Mouse (Mus musculus) testis, adult 2 months (tissue): ENCODE measurements around the gene Vapa. TPM values are rescaled to one million over a fixed set of nuclear protein-coding genes. Genes with fewer than 3 reads are reported as not detected.

Experiments used
- H3K27ac ChIP-seq: fragments of 200-500 bp; 2 replicates; pipeline ENCODE4 v1.5.1; 2012; ENCODE audit warnings: low read depth, low read length; ENCODE audit not compliant: control insufficient read depth, insufficient read depth
- H3K27me3 ChIP-seq: fragments of 200-500 bp; 2 replicates; pipeline ENCODE4 v1.6.1; 2012; ENCODE audit warnings: mild to moderate bottlenecking, low read length, moderate library complexity; ENCODE audit not compliant: control insufficient read depth, insufficient read depth
- H3K36me3 ChIP-seq: fragments of 200-500 bp; 2 replicates; pipeline ENCODE4 v1.6.1; 2012; ENCODE audit warnings: mild to moderate bottlenecking, low read length; ENCODE audit not compliant: control insufficient read depth, insufficient read depth
- H3K4me1 ChIP-seq: fragments of 200-500 bp; 2 replicates; pipeline ENCODE4 v1.6.1; 2012; ENCODE audit warnings: low read length; ENCODE audit not compliant: control insufficient read depth, insufficient read depth
- H3K4me3 ChIP-seq: fragments of 200-500 bp; 2 replicates; pipeline ENCODE4 v1.5.1; 2012; ENCODE audit warnings: low read depth, mild to moderate bottlenecking, low read length, moderate library complexity, mixed read lengths; ENCODE audit not compliant: control insufficient read depth
- CTCF ChIP-seq: fragments of 200-500 bp; IDR thresholded peaks from 2 replicates; pipeline ENCODE4 v1.5.1; 2012; ENCODE audit warnings: low read depth, mild to moderate bottlenecking, inconsistent platforms, low read length, moderate library complexity; ENCODE audit not compliant: control insufficient read depth, insufficient read depth, insufficient replicate concordance
- POLR2A ChIP-seq: fragments of 200-500 bp; IDR thresholded peaks from 2 replicates; pipeline ENCODE4 v1.6.1; 2012; ENCODE audit warnings: low read depth, mild to moderate bottlenecking, inconsistent platforms, low read length, moderate library complexity; ENCODE audit not compliant: control insufficient read depth
- polyA plus RNA-seq: library from polyadenylated mRNA; depleted of rRNA; stranded (reverse); fragments of >200 nt; gene quantifications from 2 replicates; pipeline ENCODE4 v1.2.3, GENCODE M21; 2012

Vapa gene
- polyA plus RNA-seq, 1 experiment: 36.9 TPM

GRCm38 (mm10) chr17:65618431-65618830 lies 5.1 kb upstream of the Vapa start:
- no peak for TF ChIP-seq CTCF
- TF ChIP-seq POLR2A: no peak

GRCm38 (mm10) chr17:65615678-65616077 lies 2.3 kb upstream of the Vapa start:
- no peak for TF ChIP-seq CTCF
- TF ChIP-seq POLR2A: no peak

More at GRCm38 (mm10) chr17:65618431-65618830, 5.1 kb upstream of the Vapa start:
- Histone ChIP-seq H3K27me3 (no peaks in the 10 kb centered on the region), H3K36me3 (no peaks in the 10 kb centered on the region), H3K27ac (no peak overlapping the region), H3K4me1 (no peaks in the 10 kb centered on the region), H3K4me3 (no peak overlapping the region)

GRCm38 (mm10) chr17:65614431-65614830 lies 1.1 kb upstream of the Vapa start:
- H3K27ac ChIP-seq: peak overlapping the region; percentile 93
- no peaks in the 10 kb centered on the region for H3K36me3 ChIP-seq
- peaks cover 4% of the 10 kb centered on the region; the same call in 1 of the 2 replicates for H3K4me1 ChIP-seq
- TF ChIP-seq CTCF: no peak
- H3K4me3 ChIP-seq: peak overlapping the region; percentile 95; the same call in 1 of the 2 replicates
- H3K27me3 ChIP-seq: no peaks in the 10 kb centered on the region

More at GRCm38 (mm10) chr17:65615678-65616077, 2.3 kb upstream of the Vapa start:
- Histone ChIP-seq H3K36me3 (no peaks in the 10 kb centered on the region), H3K4me3 (no peak overlapping the region), H3K27ac (no peak overlapping the region), H3K27me3 (no peaks in the 10 kb centered on the region), H3K4me1 (peaks cover 2% of the 10 kb centered on the region; the same call in 1 of the 2 replicates)

DNA sequence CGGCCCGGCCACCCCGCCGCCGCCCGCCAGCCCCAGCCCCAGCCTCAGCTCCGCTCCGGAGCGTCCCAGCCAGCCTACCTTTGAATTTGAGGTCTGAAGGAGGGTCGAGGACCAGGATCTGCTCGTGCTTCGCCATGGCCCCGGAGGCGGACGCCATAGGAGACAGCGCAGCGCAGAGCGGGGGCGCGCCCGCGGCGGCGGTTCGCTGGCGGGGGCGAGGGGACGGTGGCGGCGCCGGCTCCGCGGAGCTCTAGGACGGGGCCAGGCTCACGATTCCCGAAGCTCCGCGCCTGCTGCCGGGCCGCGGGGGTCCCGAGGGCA lies 253 bp downstream of the Vapa start:
- Histone ChIP-seq H3K4me3 (peak overlapping the region; percentile 95), H3K27me3 (no peaks in the 10 kb centered on the region), H3K4me1 (peaks cover 8% of the 10 kb centered on the region; the same call in 1 of the 2 replicates), H3K36me3 (no peaks in the 10 kb centered on the region; the same call in 1 of the 2 replicates), H3K27ac (peak overlapping the region; percentile 93)
- TF ChIP-seq POLR2A (no peak), CTCF (no peak)

GRCm38 (mm10) chr17:65612391-65613141 lies 789 bp downstream of the Vapa start:
- Histone ChIP-seq H3K36me3 (no peaks in the 10 kb centered on the region; the same call in 1 of the 2 replicates), H3K4me3 (peak overlapping the region; percentile 95), H3K4me1 (peaks cover 11% of the 10 kb centered on the region; the same call in 1 of the 2 replicates), H3K27ac (peak overlapping the region; percentile 93), H3K27me3 (no peaks in the 10 kb centered on the region)
- TF ChIP-seq POLR2A (0 out of 2 replicates have a peak, but pooled peaks have one; percentile 14), CTCF (no peak)

- no peak overlapping the region for H3K27ac ChIP-seq
- H3K4me1 ChIP-seq: peaks cover 11% of the 10 kb centered on the region; the same call in 1 of the 2 replicates
- no peaks in the 10 kb centered on the region; the same call in 1 of the 2 replicates for H3K36me3 ChIP-seq
- no peaks in the 10 kb centered on the region for H3K27me3 ChIP-seq
- TF ChIP-seq POLR2A: no peak
- TF ChIP-seq CTCF: no peak
- peak overlapping the region; percentile 35; the same call in 1 of the 2 replicates for H3K4me3 ChIP-seq
Measured at GRCm38 (mm10) chr17:65611721-65612120, 1.6 kb downstream of the Vapa start.

DNA sequence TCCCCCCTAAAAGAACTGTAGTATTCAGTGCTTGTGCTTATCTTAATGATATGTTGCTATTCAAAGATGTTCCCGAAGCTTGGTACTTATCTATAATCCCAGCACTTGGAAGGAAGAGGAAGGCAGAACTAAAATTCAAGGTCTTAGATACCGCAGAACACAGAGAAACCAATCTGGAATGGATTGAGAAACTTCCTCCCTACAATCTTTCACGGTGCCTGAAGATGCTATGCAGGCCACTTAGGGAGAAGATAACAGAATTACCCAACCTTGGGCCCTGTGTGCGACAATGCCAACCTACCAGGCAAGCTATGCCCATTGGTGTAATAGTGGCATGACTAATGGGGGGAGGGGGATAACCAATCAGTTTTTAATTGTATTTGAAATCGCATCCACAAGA lies 4.6 kb downstream of the Vapa start:
- H3K4me3 ChIP-seq: no peak overlapping the region; the same call in 1 of the 2 replicates
- H3K27ac ChIP-seq: peak overlapping the region; percentile 83
- H3K36me3 ChIP-seq: no peaks in the 10 kb centered on the region; the same call in 1 of the 2 replicates
- peaks cover 13% of the 10 kb centered on the region for H3K4me1 ChIP-seq
- TF ChIP-seq CTCF (no peak), POLR2A (no peak)
- H3K27me3 ChIP-seq: no peaks in the 10 kb centered on the region
